Mouse (Mus musculus): ENCODE results near the gene Tsga10.

Tsga10 gene

DNA sequence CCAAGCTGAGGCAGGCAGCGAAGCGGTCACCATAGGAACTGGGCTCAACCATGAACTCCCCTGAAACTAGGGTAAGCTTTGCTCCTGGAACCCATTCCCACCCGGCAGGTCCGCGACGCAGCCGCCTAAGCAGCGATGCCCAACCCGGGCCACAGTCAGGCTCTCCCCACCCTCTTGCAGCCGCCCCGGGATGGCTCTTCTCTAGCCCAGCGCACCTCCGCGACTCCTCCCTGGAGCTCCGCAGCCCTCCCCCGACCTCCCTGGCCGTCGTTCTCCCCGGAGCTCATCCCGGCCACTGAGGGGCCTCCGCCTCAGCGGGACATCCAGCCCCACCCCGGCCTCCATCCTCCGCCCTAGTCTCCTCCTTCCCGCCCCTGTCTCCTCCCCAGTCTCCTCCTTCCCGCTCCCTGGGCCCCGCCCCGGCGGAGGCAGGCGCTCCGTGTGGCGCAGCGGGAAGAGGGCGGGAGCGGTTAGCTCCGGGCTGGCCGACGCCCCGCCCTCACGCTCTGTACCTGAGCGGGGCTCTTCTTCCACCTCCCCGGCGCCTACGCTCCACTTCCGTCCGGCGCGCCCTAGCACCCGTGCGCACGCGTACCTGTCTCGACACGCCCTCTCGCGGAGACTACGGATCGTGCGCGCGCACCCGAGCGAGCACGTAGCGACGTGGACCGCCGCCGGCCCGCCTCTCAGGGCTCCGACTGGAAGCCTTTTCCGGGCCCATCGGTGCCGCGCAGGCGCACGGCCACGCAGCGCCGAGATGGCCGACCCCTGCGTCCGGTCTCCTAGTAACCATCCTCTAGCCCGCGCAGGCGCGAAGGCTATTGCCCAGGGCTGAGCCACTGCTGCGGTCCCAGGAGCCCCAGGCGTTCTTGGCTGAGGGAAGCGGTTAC is 1.5 kb downstream of the Tsga10 start:
- peak; percentile 99 for DNase-seq (ENCODE audit: extremely low spot score)

DNA sequence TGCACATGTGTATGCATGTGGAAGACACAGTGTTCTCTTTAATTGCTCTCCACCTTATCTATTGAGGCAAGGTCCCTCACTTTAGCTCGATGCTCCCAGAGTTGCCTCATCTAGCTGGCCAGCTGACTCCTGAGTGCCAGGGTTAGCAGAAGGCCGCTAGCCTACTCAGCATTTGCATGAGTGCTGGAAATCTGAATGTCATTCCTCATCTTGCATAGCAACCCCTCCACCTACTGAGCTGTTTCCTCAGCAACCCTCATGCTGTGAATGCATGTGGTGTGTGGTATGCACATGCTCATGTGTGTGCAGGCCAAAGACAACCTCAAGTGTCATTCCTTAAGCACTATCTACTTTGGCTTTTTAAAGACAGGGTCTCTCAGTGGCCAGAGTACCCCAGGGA is 15.5 kb downstream of the Tsga10 start:
- DNase-seq (ENCODE audit: extremely low spot score) = no peak

DNA sequence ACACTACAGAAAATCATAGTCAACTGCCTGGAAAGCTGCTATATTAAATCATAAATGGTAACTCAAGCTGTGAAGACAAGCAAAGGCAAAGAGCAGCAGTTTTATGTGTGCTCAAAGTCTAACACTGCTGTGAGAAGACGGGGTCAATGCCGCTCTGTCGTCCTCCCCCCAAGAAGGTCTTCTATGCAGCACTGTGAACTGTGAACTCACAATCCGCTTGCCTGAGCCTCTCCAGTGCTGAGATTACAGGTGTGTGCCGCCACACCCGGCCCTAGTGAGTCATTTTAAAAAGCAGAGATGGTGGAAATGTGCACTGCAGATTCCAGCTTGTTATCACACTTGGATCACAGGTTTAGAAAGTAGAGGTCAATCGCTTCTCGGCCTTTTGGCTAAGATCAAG is 19.4 kb downstream of the Tsga10 start:
- no peak for DNase-seq (ENCODE audit: extremely low spot score)

DNA sequence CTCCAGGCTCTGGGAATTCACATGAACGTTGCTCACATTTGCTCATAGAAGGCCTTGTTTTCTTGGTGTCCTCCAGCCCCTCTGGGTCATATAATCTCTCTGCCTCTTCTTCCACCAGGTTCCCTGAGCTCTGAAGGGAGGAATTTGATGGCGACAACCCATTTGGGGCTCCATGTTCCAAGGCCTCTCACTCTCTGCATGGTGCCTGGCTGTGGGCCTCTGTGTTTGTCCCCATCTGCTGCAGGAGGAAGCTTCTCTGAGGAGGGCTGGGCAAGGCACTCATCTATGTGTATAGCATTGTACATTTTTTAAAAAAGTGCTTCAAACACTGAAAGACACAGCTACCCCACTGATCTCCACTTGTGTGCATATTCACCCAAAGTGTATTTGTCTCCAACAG is 34.5 kb downstream of the Tsga10 start:
- no peak for DNase-seq (ENCODE audit: extremely low spot score)

DNA sequence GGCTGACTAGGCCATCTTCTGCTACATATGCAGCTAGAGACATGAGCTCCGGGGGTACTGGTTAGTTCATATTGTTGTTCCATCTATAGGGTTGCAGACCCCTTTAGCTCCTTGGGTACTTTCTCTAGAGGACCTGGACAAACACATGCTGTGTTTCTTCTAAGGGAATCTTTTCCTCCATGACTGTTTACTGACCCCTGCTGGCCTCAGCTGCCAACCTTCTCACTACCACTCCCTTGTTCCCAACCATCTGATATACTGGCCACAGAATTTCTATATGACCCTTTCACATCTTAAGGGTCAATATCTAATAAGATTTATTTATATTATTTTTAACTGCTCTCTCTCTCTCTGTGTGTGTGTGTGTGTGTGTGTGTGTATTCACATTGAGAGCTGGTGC is 63.9 kb downstream of the Tsga10 start:
- peak; percentile 5 for DNase-seq (ENCODE audit: extremely low spot score)

DNA sequence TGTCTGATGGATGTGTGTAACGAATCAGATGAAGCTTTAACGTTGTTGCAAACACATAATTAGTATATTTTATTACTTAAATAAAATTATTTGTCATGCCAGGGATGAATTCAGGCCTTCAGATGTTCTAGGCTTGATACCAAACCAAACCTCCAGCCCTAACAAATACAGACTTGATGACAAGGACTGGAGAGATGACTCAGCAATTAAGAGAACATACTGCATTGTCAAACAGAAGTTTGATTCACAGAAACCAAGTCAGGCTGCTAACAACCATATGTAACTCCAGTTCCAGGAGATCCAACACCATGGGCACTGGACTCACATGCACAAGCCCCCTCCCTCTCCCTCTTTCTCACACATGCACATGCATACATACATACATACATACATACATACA is 65.9 kb downstream of the Tsga10 start:
- DNase-seq (ENCODE audit: extremely low spot score) = no peak

DNA sequence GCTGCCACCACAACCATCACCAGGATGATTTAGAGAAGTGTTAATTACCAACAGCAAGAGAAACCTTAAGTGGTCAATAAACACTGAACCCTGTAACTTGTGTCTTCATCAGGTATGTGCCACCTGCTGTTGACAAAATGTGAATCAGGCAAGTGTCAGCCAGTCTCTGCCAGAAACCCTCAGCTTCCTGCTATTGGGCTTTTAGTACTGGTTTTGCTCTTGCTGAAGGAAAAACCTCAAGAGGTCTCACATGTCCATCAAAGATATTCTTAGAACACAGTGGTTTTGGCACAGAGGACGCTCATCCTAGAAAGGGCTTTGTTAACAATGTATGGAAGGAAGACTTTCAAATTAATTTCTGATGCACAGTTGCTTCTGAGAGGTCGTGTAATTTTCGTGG is 66.7 kb downstream of the Tsga10 start:
- DNase-seq (ENCODE audit: extremely low spot score) = no peak

DNA sequence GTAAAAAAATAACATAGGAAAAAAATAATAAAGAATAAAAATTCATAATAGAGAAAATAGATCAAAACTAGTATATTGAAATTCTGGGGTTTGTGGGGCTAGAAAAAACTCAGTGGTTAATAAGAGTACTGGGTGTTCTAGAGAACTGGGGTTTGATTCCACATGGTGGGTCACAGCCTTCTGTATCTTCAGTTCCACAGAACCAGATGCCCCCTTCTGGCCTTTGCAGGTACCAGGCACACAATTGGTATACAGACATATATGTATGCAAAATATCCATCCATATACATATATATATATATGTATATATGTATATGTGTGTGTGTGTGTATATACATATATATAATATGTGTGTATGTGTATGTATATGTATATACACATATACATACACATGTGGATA is 106.8 kb downstream of the Tsga10 start:
- no peak for DNase-seq (ENCODE audit: extremely low spot score)

DNA sequence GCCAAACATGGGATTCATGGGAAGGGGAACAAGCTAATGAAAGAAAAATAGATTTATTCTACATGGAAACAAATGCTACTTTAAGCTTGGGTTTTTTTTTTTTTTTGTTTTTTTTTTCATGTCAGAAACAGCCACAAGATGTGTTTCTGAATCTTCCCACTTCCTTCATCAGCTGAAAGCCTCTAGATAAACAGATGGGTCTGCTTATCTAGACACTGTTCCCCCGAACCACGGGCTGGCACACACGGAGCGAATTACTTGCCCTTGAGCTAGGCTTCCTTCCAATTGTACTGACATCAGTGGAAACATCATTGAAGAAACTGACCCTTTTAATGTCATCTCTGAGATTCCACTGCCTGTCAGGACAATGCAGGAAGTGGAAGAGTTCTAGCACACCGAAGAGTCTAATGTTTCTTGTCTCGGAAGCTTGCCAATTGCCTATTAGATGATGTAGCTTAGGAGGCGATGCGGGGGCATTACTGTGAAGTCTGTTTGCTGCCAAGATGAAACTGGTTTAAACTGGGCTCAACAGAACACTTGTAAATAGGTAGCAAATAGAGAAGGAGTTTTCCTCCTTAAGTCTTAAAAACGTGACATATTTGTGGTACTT is 121.5 kb downstream of the Tsga10 start:
- DNase-seq (ENCODE audit: extremely low spot score) = no peak

DNA sequence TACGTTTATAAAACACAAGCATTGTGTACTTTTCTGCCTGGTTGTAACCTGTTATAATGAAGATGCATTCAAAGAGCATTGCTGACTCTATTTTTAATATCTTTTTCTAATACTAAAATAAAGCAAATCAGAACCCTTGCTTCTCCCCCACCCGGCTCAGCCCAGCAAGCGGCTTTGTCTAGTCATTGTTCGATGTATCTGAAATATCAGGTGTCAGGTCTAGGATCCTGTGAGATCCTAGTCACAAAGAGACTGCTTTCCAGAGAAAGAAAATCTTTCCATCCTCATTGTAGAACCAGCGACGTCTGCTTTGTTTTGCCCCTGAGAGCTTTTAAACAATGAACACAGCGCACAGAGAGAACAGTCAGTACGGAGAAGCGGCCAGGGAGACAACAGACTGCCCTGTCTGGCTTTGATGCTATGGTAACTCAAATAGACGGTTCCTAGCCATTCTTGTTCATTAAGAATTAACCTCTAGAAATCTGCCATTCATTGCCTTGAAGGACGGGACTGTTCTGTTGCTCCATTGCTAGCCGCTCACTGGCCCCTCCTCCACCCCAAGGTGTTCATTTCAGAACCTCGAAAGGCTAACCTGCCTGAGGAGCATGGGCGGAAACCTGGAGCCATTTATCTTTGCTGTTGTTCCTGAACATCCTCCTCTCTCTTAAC is 123.5 kb downstream of the Tsga10 start:
- DNase-seq (ENCODE audit: extremely low spot score) = no peak

DNA sequence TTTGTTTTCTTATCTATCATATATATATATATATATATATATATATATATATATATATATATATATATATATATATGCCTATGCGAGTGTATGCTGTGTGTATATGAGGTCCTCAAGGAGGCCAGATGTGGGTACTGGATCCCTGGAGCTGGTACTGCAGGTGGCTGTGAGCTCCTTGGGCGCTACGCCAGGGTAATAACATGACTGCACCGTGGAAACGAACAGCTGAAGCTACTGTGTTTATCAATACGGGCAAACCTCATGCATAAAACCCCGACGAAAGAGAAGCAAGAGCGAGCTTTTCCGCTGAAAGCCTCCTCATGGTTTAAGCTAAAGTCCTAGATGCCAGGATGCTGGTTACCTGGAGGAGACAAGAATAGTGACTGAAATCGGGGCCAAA is 124.1 kb downstream of the Tsga10 start:
- no peak for DNase-seq (ENCODE audit: extremely low spot score)

DNA sequence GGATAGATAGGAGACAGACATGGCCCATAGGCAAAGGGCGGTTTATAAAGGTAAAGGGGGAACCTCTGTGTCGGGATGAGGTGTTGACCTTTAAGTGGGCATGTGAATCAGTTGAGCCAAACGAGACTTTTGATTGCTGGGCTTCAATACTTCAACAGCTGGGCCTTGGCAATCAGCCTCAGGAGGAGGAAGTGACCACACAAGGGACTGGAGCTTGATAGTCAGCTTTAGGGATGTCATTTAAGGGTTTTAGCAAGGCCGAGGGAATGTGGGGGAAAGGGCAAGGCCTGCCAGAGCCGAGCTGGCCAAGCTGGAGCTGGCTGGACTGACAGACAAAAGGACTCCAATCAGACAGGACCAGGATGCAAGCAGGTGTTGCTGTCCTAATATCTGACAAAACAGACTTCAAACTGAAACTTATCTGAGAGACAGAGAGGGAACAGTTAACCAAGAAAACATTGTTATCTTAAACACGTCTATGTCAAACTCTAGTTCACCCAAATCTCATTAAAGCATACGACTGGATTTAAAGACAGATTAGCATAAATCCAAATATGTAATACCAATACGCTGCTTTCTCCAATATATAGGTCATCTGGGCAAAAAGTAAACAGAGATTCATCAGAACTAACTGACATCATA is 125.9 kb downstream of the Tsga10 start:
- DNase-seq (ENCODE audit: extremely low spot score) = no peak

DNA sequence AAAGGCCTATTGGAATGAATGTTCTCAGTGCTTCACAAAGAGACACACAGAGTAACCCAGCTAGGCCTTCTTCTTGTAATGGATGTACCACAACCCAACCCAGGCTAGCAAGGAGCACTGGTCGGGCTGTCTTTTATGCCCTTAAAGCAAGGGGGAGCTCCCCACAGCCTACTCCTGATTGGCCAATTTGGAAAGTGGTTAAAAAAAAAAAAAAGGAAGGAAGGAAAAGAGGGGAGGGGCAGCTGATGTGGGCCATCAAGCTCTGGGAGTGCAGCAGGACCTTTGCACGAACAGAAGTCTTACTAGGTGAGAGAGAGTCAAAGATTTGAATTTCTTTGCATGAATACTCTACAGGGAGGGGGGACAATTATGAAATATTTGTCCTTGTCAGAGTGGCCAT is 127.3 kb downstream of the Tsga10 start:
- DNase-seq (ENCODE audit: extremely low spot score) = no peak

DNA sequence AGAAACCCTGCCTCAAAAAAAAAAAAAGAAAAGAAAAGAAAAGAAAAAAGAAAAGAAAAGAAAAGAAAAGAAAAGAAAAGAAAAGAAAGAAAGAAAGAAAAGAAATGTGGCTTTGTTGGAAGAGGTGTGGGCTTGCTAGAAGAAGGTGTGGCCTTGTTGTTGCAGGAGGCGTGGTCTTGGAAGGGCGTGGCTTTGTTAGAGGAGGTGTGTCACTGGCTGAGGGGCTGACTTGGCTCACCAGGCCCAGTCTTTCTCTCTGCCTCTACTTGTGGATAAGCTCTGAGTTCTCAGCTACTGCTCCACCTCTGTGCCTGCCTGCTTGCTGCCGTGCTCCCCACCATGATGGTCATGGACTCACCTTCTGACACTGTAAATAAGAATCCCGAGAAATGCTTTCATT is 129.2 kb downstream of the Tsga10 start:
- DNase-seq (ENCODE audit: extremely low spot score) = no peak

DNA sequence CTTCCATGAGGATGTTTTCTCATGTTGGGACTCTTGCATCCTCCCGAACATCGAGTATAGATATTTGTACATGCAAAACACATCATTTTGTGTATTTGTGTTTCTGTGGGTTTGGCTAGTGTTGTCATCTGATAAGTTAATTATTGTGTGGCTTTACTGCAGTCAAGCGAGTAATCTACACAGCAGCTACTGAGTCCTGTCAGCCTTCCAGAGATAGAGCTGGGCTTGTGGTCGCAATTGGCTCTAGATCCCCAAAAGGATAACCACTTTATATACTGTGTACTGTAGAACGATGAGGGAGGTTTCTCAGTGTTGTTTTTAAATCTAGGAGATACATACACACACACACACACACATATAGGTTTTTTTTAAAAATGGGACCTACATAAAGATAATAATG is 130.3 kb downstream of the Tsga10 start:
- DNase-seq (ENCODE audit: extremely low spot score) = no peak

DNA sequence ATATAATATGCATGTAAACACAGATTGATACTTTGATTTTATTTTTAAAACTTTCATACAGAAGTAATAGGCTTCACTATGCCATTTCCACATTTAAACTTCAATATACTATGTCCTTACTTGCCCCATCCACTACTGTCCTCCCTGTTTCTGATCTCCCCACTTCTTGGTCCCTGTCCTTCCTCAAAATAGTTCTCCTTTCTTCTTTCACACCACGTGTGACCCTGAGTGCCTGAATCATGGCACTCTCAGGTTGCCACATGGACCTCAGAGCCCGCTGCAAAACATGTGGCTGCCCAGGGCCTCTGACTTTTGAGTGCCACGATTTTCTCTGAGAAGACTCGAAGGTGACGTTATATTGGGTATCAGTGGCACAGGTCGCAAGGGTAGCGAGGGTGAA is 131.4 kb downstream of the Tsga10 start:
- no peak for DNase-seq (ENCODE audit: extremely low spot score)

DNA sequence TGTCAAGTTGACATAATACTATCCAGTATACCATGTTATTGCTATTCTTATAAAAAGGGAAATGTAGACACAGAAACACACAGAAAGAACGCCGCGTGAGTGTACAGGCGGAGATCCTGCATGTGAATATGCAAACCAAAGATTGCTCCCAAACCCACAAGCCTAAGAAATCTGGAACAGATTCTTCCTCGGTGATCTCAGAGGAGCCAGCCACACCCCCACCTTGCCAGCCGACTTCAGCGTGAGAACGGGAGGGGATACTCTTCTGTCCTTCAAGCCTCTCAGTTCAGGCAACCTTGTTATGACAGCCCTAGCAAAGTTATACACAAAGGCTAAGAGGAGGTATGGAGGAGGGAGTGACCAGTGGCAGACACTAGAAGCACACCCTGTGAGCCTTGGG is 136.9 kb downstream of the Tsga10 start:
- no peak for DNase-seq (ENCODE audit: extremely low spot score)

DNA sequence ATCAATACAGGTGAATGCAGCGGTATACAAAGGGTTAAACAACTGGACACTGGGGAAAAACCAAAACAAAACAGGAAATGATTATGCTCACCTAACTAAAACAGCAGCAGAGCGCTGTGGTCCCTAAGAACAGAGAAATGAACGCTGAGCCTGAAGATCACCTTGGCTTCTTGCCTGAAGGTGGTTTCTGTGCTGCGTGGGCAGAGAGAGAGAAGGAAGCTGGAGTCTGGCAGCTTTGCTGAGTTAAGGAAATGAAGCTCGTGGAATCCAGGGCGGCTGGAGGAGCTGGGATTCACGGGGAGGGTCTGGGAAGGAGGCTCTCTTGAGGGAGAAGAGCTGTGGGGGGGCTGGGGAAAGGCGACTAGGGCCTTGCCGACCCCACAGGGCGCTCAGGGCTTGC is 138.2 kb downstream of the Tsga10 start:
- DNase-seq (ENCODE audit: extremely low spot score) = no peak

DNA sequence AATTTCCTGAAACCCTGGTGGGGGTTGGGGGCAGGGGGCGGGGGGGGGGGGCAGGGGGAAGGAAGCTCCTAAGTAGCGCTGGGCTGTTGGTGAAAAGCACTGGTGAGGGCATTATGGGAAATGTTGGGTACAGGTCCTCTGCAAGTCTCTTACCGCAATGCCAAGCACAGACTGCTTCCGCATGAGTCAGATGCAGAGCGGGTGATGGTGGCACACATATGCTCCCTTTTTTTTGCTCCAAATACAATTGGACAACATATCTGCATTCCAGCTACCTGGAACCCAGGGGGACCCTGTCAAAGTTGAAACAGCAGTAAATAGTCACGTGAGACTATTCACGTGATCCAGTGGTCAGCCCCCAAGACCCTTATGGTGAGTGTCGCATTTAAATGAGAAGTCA is 139.0 kb downstream of the Tsga10 start:
- no peak for DNase-seq (ENCODE audit: extremely low spot score)

DNA sequence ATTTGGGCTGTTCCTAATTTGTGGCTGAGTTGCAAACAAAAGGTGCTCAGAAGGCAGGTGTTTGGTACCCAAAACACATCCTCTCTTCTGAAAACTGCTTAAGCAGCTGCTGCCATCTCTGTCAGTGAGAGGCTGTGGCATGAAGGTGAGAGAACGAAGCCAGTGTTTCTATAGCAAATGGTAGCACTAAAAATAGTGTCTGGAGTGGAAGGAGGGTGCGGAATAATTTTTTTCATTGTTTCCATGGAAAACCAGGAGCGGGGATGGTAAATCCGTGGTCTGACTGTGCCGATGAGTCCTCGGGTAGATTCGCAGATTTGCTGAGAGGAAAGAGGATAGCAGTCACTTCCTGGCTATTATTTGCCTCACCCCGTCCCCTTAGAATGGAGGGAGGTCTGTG is 139.8 kb downstream of the Tsga10 start:
- no peak for DNase-seq (ENCODE audit: extremely low spot score)

DNA sequence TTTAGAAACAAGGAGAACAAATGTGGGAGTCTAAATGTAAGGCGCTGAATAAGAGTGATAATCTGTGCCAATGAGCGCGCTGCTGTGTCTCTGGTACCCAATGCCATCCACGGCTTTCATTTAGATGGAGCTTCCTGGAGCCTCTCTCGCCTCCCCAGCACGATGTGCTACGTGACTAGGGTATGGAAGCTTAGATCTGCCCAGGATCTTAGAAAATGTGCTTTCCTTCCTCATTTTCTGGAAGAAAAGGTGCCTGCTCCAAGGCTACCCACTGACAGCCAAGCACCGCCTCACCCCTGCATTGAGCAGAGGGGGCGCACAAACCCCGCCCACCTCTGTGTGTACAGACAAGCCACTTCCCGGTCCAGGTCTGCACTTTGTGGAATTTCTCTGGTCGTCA is 140.3 kb downstream of the Tsga10 start:
- DNase-seq (ENCODE audit: extremely low spot score) = no peak

DNA sequence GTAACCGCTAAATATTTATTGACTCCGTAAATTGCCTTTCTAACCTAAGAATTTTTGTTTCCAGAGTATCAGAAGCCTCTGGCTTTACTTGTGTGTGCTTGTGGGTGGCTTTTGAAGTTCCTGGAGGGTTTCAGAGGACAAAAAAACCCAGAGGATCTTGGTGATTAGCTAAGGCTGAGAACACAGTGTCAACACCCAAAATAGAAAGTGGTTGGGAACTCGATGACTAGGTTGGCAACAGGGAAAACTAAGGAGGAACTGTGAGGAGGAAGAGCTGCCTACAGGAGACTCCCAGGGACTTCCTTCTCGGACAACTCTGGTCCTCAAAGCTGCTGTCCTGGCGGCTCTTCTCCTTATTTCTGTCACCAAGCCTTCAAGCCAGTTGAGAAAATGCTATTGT is 145.1 kb downstream of the Tsga10 start:
- DNase-seq (ENCODE audit: extremely low spot score) = no peak

Data from embryo, embryonic 9.5 days (tissue).